Mouse (Mus musculus) heart, embryonic 12.5 days (tissue): ENCODE data around the gene Ammecr1. TPM values are rescaled to one million over a fixed set of nuclear protein-coding genes. Genes with fewer than 3 reads are reported as not detected.

Experiments used
- ATAC-seq: fragments of 200-750 bp; cut with Nextera tagmentation; 2 replicates; pipeline ENCODE4 v1.8.0; 2017; ENCODE audit warnings: moderate TSS enrichment, moderate library complexity; ENCODE audit not compliant: insufficient number of reproducible peaks, low FRiP score
- H3K27ac ChIP-seq: fragments of 300-500 bp; sonication (generic); 2 replicates; pipeline ENCODE4 v1.5.1; 2016; ENCODE audit warnings: mild to moderate bottlenecking, moderate library complexity; ENCODE audit not compliant: poor library complexity, severe bottlenecking
- H3K27me3 ChIP-seq: fragments of 300-500 bp; sonication (generic); replicated peaks from 2 replicates; pipeline ENCODE4 v1.6.1; 2016; ENCODE audit warnings: mild to moderate bottlenecking, moderate library complexity
- H3K36me3 ChIP-seq: fragments of 300-500 bp; sonication (generic); 2 replicates; pipeline ENCODE4 v1.6.1; 2016; ENCODE audit warnings: mild to moderate bottlenecking, moderate library complexity
- H3K4me1 ChIP-seq: fragments of 300-500 bp; sonication (generic); replicated peaks from 2 replicates; pipeline ENCODE4 v1.6.1; 2016; ENCODE audit warnings: mild to moderate bottlenecking
- H3K4me2 ChIP-seq: fragments of 300-500 bp; sonication (generic); 2 replicates; pipeline ENCODE4 v1.6.1; 2016; ENCODE audit warnings: mild to moderate bottlenecking, moderate library complexity
- H3K4me3 ChIP-seq: fragments of 300-500 bp; sonication (generic); 2 replicates; pipeline ENCODE4 v1.5.1; 2016; ENCODE audit warnings: mild to moderate bottlenecking
- H3K9ac ChIP-seq: fragments of 300-500 bp; sonication (generic); 2 replicates; pipeline ENCODE4 v1.6.1; 2016; ENCODE audit warnings: mild to moderate bottlenecking, moderate library complexity
- H3K9me3 ChIP-seq: fragments of 300-500 bp; sonication (generic); replicated peaks from 2 replicates; pipeline ENCODE4 v1.6.1; 2016; ENCODE audit warnings: mild to moderate bottlenecking, moderate library complexity
- WGBS: fragments of 180-500 bp; shearing (Covaris S2); methylation state at CpG from one replicate; pipeline ENCODE4 v1.1.7; 2016; 5-methylcytosine and 5-hydroxymethylcytosine counted together
- polyA plus RNA-seq: library from polyadenylated mRNA; unstranded; fragments of >200 nt; fragmentation: Nextera tagmentation; extraction: Ambion mirVana; gene quantifications from 2 replicates; pipeline ENCODE4 v1.2.1, GENCODE M21; 2016

Ammecr1 gene
- polyA plus RNA-seq, 1 experiment from 2014 or later, result 24.3 TPM

GRCm38 (mm10) chrX:142914208-142914607 is 52.3 kb downstream of the Ammecr1 start:
- H3K27ac ChIP-seq, result no peak overlapping the region
- no peak overlapping the region for H3K4me2 ChIP-seq
- no peaks in the 10 kb centered on the region for H3K9me3 ChIP-seq
- H3K9ac ChIP-seq, result no peak overlapping the region
- no peak for ATAC-seq
- H3K4me1 ChIP-seq, result no peaks in the 10 kb centered on the region
- no peak overlapping the region for H3K4me3 ChIP-seq
- no peaks in the 10 kb centered on the region for H3K27me3 ChIP-seq
- H3K36me3 ChIP-seq, result no peaks in the 10 kb centered on the region

GRCm38 (mm10) chrX:142903854-142904253 is 62.7 kb downstream of the Ammecr1 start:
- Histone ChIP-seq H3K27ac (no peak overlapping the region), H3K27me3 (no peaks in the 10 kb centered on the region), H3K9me3 (no peaks in the 10 kb centered on the region), H3K4me2 (no peak overlapping the region), H3K9ac (no peak overlapping the region), H3K36me3 (no peaks in the 10 kb centered on the region), H3K4me1 (no peaks in the 10 kb centered on the region), H3K4me3 (no peak overlapping the region)
- no peak for ATAC-seq
- WGBS, result 77% methylated on average over 8 of the region's 8 CpGs

DNA sequence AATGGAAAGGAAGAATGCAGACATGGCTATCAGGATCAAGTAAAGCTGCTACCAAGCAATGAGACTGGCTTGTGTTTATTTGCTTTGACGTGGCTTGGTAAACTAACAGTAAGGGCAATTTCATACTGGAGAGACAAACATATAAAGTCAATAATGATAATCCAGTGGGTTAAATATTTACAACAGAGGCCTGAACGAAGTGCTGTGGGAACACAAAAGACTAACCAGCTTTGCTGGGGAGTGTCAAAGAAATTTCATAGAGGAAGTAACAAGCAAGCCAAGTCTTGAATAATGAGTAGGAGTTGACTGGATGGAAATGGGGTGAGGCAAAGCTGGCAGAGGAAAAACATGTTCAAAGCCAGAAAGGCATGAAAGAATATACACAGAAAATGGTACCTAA is 63.9 kb downstream of the Ammecr1 start:
- Histone ChIP-seq H3K4me2 (no peak overlapping the region), H3K36me3 (no peaks in the 10 kb centered on the region), H3K4me3 (no peak overlapping the region), H3K9ac (no peak overlapping the region), H3K9me3 (no peaks in the 10 kb centered on the region), H3K27me3 (no peaks in the 10 kb centered on the region), H3K27ac (no peak overlapping the region), H3K4me1 (no peaks in the 10 kb centered on the region)
- WGBS, result 79% methylated on average over 2 of the region's 2 CpGs
- no peak for ATAC-seq

DNA sequence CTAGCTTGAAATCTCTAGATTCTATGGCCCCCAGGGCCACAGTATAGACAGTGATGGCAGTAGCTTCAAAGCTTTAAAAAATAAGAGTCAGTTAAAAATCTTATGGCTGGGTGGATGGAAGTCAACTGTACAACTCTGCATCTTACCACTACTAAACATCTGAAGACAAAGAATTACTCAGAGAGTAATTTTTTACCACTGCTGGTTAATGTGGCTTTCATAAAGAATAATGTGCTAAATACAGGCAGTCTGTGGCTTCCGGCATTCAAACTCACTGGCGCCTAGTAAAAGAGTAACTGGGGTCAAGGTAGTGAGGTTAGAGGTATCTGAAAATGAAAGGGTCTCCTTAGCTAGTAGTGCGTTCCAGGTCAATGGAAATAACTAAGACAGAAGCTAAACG is 64.6 kb downstream of the Ammecr1 start:
- Histone ChIP-seq H3K27me3 (no peaks in the 10 kb centered on the region), H3K9ac (no peak overlapping the region), H3K4me3 (no peak overlapping the region), H3K9me3 (no peaks in the 10 kb centered on the region), H3K4me1 (no peaks in the 10 kb centered on the region), H3K4me2 (no peak overlapping the region), H3K36me3 (no peaks in the 10 kb centered on the region), H3K27ac (no peak overlapping the region)
- no peak for ATAC-seq
- 89% methylated on average over 4 of the region's 4 CpGs for WGBS

DNA sequence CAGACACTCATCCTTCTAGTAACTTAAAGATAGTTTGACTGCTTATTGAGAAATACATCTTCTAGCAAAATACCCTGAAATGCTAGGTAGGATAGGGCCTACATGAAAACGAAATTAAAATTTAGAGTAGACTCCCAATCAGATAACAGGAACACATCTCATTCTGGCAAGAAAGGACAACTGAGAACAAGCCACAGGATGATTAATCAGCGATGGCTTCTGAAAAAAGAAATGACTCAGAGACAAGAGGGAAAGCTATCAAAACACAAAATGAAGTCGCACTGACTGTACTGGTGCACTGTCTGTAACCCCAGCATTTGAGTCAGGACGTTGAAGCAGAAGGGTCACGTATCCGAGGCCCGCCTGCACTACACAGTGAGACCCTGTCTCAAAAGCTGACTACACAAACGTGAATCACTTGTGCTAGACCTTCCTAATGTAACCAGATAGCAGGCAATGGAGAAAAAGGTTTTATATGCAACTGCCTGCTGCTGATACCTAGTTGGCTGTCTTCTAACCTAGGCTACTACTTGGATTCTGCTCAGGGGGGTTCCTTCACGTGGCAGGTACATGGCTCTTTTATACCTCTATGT is 68.1 kb downstream of the Ammecr1 start:
- no peak overlapping the region for H3K9ac ChIP-seq
- 80% methylated on average over 9 of the region's 9 CpGs for WGBS
- H3K4me3 ChIP-seq, result no peak overlapping the region
- no peaks in the 10 kb centered on the region for H3K36me3 ChIP-seq
- H3K9me3 ChIP-seq, result no peaks in the 10 kb centered on the region
- H3K4me1 ChIP-seq, result no peaks in the 10 kb centered on the region
- no peak overlapping the region for H3K27ac ChIP-seq
- no peak for ATAC-seq
- no peaks in the 10 kb centered on the region for H3K27me3 ChIP-seq
- no peak overlapping the region for H3K4me2 ChIP-seq

DNA sequence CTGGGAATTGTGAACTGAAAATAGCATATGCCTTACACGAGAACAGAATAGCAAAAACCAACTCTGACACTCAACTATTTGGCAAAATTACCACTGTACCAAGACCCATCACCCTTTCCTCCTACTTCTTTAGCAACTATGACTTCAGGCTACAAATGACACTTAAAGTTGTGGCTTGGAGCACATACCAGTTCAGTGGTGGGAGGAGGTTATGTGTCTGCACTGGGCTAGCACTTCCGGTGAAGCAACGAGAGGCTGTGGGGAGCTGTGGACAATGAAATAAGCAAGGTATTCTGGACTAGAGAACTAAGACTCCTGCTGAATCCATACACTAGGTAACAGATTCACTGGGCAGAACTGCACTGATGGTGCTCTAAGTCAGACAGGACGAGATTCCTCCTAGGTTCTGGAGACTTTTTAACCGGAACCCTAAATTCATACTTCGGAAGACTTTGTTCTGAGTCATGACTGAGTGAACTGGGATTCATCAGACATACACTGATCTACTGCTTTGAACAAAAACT is 69.0 kb downstream of the Ammecr1 start:
- Histone ChIP-seq H3K4me1 (no peaks in the 10 kb centered on the region), H3K36me3 (no peaks in the 10 kb centered on the region), H3K4me2 (no peak overlapping the region), H3K9ac (no peak overlapping the region), H3K27ac (no peak overlapping the region), H3K4me3 (no peak overlapping the region), H3K27me3 (no peaks in the 10 kb centered on the region), H3K9me3 (no peaks in the 10 kb centered on the region)
- ATAC-seq, result no peak
- WGBS, result 88% methylated on average over 6 of the region's 6 CpGs

GRCm38 (mm10) chrX:142895316-142895715 is 71.2 kb downstream of the Ammecr1 start:
- H3K27ac ChIP-seq, result no peak overlapping the region
- WGBS, result 88% methylated on average over 2 of the region's 2 CpGs
- H3K9ac ChIP-seq, result no peak overlapping the region
- ATAC-seq, result no peak
- no peak overlapping the region for H3K4me3 ChIP-seq
- no peaks in the 10 kb centered on the region for H3K27me3 ChIP-seq
- no peak overlapping the region for H3K4me2 ChIP-seq
- no peaks in the 10 kb centered on the region for H3K36me3 ChIP-seq
- no peaks in the 10 kb centered on the region for H3K9me3 ChIP-seq
- H3K4me1 ChIP-seq, result no peaks in the 10 kb centered on the region

GRCm38 (mm10) chrX:142885962-142886361 is 80.6 kb downstream of the Ammecr1 start:
- Histone ChIP-seq H3K4me2 (no peak overlapping the region), H3K4me1 (no peaks in the 10 kb centered on the region), H3K4me3 (no peak overlapping the region), H3K27ac (no peak overlapping the region), H3K9ac (no peak overlapping the region), H3K9me3 (no peaks in the 10 kb centered on the region), H3K36me3 (no peaks in the 10 kb centered on the region), H3K27me3 (no peaks in the 10 kb centered on the region)
- ATAC-seq, result no peak
- WGBS, result 85% methylated on average over 7 of the region's 7 CpGs

DNA sequence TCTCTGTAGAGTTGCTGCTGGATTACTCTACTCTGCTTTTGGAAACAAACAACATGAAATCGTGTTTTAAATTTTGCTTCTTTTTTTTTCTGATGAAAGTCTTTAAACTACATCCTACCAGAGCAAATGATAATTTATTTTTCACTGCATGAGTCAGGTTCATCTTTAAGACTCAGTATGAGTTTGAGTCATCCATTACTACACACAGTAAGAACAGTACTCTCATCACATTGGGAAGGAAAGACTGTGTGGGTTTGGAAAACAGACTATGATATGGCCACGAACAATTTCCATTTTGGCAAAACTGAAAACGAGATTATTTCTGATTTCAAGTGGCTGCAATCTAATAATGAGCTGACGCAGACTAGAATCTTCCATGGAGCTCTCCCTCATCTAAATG is 82.9 kb downstream of the Ammecr1 start:
- H3K4me2 ChIP-seq, result no peak overlapping the region

GRCm38 (mm10) chrX:142882255-142882654 is 84.3 kb downstream of the Ammecr1 start:
- no peak overlapping the region for H3K4me3 ChIP-seq
- no peaks in the 10 kb centered on the region for H3K4me1 ChIP-seq
- H3K27ac ChIP-seq, result no peak overlapping the region
- H3K9ac ChIP-seq, result no peak overlapping the region
- H3K36me3 ChIP-seq, result no peaks in the 10 kb centered on the region
- 87% methylated on average over 5 of the region's 5 CpGs for WGBS
- no peak overlapping the region for H3K4me2 ChIP-seq
- no peak for ATAC-seq
- H3K9me3 ChIP-seq, result no peaks in the 10 kb centered on the region
- no peaks in the 10 kb centered on the region for H3K27me3 ChIP-seq

More for the DNA sequence above, 82.9 kb downstream of the Ammecr1 start:
- Histone ChIP-seq H3K27me3 (no peaks in the 10 kb centered on the region), H3K4me1 (no peaks in the 10 kb centered on the region), H3K4me3 (no peak overlapping the region), H3K36me3 (no peaks in the 10 kb centered on the region), H3K9me3 (no peaks in the 10 kb centered on the region), H3K9ac (no peak overlapping the region), H3K27ac (no peak overlapping the region)
- WGBS, result 77% methylated on average over 4 of the region's 4 CpGs
- no peak for ATAC-seq

- 75% methylated on average over 2 of the region's 2 CpGs for WGBS
- no peak overlapping the region for H3K9ac ChIP-seq
These were observed 96.7 kb downstream of the Ammecr1 start for GRCm38 (mm10) chrX:142869844-142870243.

DNA sequence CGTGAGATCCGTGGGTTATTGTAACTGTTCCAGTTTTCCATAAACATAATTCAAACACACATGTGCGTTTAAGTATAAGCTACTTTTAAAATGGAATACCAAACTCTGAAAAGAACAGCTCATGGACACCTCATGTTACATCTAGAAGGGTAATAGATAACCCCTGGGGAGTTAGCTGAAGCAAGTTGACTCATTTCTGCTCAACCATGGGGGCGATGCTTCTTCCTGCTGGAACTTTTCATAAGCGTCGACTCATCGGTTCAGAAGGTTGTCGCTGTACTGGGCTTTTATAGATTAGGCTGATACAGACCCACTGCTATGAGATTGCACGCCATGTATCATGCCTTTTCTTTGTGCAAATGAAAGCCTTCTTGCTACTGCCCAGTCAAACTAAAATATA is 118.5 kb downstream of the Ammecr1 start:
- Histone ChIP-seq H3K9me3 (no peaks in the 10 kb centered on the region), H3K9ac (no peak overlapping the region)
- ATAC-seq, result no peak

More at GRCm38 (mm10) chrX:142869844-142870243, 96.7 kb downstream of the Ammecr1 start:
- Histone ChIP-seq H3K27me3 (no peaks in the 10 kb centered on the region), H3K27ac (no peak overlapping the region), H3K36me3 (no peaks in the 10 kb centered on the region), H3K4me2 (no peak overlapping the region), H3K4me1 (no peaks in the 10 kb centered on the region), H3K9me3 (no peaks in the 10 kb centered on the region), H3K4me3 (no peak overlapping the region)
- ATAC-seq, result no peak

More for the DNA sequence above, 118.5 kb downstream of the Ammecr1 start:
- Histone ChIP-seq H3K4me2 (no peak overlapping the region), H3K27ac (no peak overlapping the region), H3K36me3 (no peaks in the 10 kb centered on the region), H3K4me1 (no peaks in the 10 kb centered on the region), H3K27me3 (no peaks in the 10 kb centered on the region), H3K4me3 (no peak overlapping the region)
- 84% methylated on average over 9 of the region's 9 CpGs for WGBS
